Mouse (Mus musculus) cerebellum, adult 8-10 months (tissue): Measurements from ENCODE around the gene Kif19a.

Source experiments
- DNase-seq: peaks from one replicate; pipeline ENCODE4 v3.0.0; 2022

The Kif19a gene

GRCm38 (mm10) chr11:114785892-114786291, 20.7 kb downstream of the Kif19a start:
- DNase-seq, result no peak

- no peak for DNase-seq
Observed at GRCm38 (mm10) chr11:114786326-114786725, 21.1 kb downstream of the Kif19a start.

GRCm38 (mm10) chr11:114787611-114788010, 22.4 kb downstream of the Kif19a start:
- peak; percentile 20 for DNase-seq

GRCm38 (mm10) chr11:114789061-114789714, 24.0 kb downstream of the Kif19a start:
- DNase-seq, result peak; percentile 89

GRCm38 (mm10) chr11:114789716-114790115, 24.5 kb downstream of the Kif19a start:
- no peak for DNase-seq

- DNase-seq, result no peak
Observed at GRCm38 (mm10) chr11:114790171-114790570, 25.0 kb downstream of the Kif19a start.

GRCm38 (mm10) chr11:114790841-114791240, 25.7 kb downstream of the Kif19a start:
- DNase-seq, result peak; percentile 20

GRCm38 (mm10) chr11:114791351-114791889, 26.2 kb downstream of the Kif19a start:
- peak; percentile 60 for DNase-seq

GRCm38 (mm10) chr11:114791891-114792411, 26.8 kb downstream of the Kif19a start:
- DNase-seq, result no peak

- peak; percentile 47 for DNase-seq
Observed at GRCm38 (mm10) chr11:114792931-114793494, 27.8 kb downstream of the Kif19a start.

- peak; percentile 52 for DNase-seq
Observed at GRCm38 (mm10) chr11:114793868-114794545, 28.8 kb downstream of the Kif19a start.

GRCm38 (mm10) chr11:114794691-114795090, 29.5 kb downstream of the Kif19a start:
- DNase-seq, result no peak

GRCm38 (mm10) chr11:114795231-114795746, 30.1 kb downstream of the Kif19a start:
- DNase-seq, result peak; percentile 92

- no peak for DNase-seq
Observed at GRCm38 (mm10) chr11:114795848-114796322, 30.7 kb downstream of the Kif19a start, which contains the start of gene Btbd17. Gene Btbd17, minus strand, starts transcription at chr11:114795945.

- DNase-seq, result peak; percentile 37
Observed at GRCm38 (mm10) chr11:114797176-114797575, 32.0 kb downstream of the Kif19a start.

- no peak for DNase-seq
Observed at GRCm38 (mm10) chr11:114797981-114798380, 32.8 kb downstream of the Kif19a start.

GRCm38 (mm10) chr11:114798624-114799023, 33.4 kb downstream of the Kif19a start, which contains the start of gene Gpr142:
Gene Gpr142, plus strand, starts transcription at chr11:114798924.
- DNase-seq, result no peak

GRCm38 (mm10) chr11:114801906-114802305, 36.7 kb downstream of the Kif19a start:
- DNase-seq, result no peak

GRCm38 (mm10) chr11:114802540-114803267, 37.5 kb downstream of the Kif19a start:
- DNase-seq, result peak; percentile 43

- DNase-seq, result peak; percentile 29
Observed at GRCm38 (mm10) chr11:114803990-114804389, 38.8 kb downstream of the Kif19a start.

GRCm38 (mm10) chr11:114807025-114807424, 41.8 kb downstream of the Kif19a start:
- no peak for DNase-seq
